Mouse (Mus musculus) ovary, adult 18-20 months (tissue): ENCODE measurements at regions not wholly inside any gene's neighbourhood (a gene's known extent, or its start where the extent isn't known, plus 50 kb on each side); places are given as distances from the start of the nearest gene placed in this dataset.

ENCODE experiments used
- DNase-seq: peaks from one replicate; pipeline ENCODE4 v3.0.0; 2022; ENCODE audit warnings: low spot score, mixed read lengths

DNA sequence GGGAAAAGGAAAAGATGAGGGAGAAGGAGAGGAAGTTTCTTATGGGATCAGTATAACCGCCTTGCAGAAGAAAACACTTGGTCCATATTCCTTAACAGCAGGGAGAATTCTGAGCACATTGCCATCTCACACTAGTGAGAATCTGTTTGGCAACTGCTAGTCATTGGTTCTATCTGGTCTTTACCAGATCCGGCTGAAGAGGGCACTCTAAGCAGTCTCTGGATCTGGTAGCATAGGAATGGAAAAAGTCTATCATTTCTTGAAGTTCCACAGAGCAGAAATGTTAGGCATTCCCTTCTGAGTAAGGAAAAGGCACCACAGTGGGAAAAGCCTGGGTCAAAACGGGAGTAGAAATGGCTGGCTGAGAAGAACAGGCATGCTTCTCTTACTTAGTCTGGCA lies 315.4 kb upstream of the Apob start:
- DNase-seq: no peak

DNA sequence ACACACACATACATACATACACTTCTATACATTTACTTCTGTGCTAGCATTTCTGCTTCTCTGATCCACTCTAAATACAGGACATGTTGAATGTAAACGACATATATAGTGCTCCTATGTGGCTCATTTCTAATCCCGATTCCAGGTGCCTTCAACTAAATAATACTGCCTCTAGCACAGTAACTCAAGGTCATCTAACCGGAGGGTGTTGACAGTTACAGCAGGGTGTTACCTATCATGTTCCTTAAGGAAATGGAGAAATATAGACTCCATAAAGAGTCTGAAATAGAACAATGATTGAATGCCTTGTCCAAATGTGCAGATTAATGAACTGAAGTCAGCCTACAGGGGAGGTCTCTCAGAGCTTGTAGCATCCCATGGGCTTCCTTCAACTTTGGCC lies 307.3 kb upstream of the Apob start:
- no peak for DNase-seq

DNA sequence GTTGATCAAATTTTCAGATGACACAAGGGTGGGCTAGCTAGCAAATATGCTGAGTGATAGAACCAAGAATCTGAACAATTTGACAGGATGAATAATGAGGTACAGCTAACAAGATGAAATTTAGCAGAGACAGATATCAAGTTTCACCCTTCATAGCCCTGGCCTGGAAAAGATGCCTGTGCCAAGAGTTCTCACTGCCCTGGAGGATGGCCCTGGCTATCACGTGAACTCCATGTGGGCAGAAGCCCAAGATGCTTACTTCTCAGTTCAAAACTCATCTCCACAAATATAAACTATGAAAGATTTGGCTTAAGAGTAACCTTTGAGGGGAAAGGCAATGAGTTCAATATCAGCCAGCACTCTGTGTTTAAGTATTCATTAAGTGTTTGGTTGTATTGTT lies 306.9 kb upstream of the Apob start:
- no peak for DNase-seq

DNA sequence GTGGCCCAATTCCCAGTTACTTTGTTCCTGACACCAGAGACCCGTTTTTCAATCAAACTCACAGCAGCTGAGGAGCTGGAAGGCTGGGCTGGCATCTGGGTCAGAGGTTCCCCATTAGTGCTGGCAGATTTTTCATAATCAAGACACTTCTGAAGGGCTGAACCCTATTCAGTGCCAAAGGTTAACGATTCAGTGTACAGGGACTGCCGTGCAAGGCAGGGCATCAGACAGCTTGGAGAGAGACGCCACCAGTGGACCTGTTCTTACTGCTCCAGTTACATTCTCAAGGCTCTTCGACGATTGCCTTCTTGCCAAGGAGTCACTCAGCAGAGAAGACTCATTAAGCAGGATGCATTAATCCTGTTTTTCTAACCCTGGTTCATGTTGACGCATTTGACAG lies 285.5 kb upstream of the Apob start:
- DNase-seq: no peak

DNA sequence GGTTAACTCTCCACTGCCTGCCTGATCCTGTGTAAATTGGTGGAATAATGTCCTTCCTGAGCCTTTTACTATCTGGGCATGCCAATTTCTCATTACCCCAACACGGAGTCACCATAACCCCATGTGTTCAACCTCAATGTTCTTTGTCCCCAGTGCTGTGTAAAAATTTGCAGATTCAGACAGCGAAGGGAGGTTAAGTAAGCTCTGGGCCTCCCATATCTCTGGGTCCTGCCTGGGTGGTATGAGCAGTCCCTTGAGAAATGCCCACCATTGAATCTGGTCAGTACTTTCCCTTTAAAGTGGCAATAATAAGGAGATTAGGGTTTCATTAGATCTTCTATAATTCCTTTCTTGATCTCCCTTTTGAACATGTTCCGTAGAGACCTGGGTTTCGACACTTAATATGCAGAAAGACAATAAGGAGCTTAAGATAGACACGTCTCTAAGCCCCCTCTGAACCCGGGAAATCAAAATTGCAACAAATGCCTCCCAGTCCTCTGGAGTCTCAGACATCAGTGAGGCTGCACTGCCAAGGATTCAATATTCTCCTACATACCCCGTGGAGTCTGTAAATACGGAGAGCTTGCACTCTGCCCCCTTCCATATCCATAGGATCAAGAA lies 279.0 kb upstream of the Apob start:
- no peak for DNase-seq

DNA sequence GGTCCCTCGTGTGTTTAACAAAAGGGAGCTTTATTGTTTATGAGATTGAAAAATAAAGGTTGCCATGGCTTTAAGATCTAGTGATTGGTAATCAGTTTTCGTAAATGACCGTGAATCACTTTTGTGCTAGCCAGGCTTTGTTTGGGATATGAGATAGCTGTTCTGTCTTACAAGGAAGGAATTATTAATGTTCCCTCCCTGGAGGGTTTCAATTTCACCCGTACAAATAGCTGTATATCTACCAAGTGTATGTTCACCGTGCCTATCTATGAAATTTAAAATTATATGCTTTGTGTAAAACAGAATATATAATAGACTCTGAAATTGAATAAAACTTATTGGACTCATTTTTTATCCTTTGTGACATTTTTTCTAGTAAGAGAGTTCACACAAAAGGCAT lies 268.3 kb upstream of the Apob start:
- DNase-seq: no peak

DNA sequence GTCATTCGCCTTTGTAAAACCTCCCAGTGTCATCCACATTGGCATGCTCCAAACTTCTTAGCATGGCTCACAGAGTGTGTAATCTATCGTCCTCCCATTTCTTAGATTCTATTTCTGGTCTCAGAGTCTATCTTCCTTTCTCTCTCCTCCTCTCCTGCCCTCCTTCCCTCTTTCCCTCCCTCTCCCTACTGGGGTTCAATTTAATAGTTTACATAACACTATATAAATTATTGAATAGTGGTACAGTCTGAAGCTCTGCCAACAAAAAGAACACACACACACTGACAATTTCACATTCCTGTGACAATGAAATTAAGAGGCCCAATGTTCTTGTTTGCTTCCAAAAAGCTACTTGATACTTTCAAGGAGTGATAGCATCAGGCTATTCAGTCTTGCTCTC lies 267.6 kb upstream of the Apob start:
- DNase-seq: no peak

DNA sequence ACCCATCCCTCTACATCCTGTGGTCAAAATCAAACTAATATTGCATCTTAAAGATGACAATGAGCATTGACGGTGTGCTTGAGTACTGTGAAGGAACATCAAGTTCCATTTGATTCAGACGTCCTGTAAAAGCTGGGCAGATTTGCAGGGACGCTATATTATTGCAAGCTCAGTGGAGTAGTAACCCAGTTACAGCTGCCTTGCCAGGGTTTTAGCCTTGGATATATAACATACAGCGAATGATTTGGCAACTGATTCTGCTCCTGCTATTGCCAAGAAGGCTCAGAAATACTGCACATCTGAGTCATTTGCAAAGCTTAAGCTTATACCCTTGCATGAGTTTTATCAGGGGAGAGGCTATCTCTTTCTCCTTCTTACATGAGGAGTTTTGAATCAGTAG lies 262.4 kb upstream of the Apob start:
- no peak for DNase-seq

DNA sequence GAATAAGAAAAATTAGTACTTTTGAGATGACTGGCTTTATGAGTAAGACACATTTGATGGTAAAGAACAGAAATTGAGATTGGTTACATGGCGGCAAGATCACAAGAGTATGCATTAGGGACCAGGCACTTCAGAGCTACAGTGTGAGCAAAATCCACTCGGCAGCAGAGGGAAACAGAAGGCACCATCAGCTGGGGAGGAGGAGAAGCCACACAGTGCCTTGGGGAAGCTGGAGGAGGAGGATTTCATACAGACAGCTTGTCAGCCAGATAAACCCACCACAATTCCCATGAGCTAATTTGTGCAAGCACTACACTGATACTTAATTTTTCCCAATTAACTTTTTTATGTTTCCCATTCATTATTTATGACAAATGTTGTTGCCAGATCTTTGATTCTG lies 258.9 kb upstream of the Apob start:
- DNase-seq: no peak

DNA sequence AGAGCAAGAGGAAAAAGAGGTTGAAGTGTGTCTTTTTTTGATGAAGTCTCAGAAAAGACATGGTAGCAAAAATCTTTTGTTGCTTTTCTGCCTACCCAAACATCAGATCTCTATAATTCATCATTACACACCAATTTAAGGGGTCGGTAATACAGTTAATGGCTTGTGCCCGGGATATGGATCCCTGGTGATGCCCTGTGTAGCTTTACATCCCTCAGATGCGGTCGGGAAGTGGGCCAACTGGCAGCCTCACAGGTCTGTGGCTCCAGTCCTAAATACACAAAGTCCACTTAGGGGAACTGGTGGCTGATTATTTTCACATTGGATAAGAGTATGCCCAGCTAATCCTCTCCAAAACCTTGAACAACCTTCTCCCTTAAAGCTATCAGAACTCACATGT lies 258.4 kb upstream of the Apob start:
- DNase-seq: no peak

DNA sequence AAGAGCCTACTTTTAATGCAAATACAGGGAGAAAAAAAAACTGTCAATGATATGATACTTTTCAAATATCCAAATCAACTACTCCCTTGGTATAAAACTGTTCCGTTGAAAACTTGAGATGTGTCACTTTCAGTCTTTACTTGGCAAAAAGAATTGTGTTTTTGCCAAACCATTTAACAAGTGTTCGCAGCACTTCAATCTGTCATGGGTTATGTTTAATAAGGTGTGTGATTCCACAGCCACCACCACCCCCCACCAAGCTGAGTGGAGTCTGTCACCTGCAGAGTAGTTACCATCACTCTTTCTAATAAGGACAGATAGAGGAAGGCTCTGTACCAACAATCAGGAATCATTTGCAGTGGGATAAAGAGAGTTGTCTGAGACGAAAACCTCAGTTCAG lies 252.5 kb upstream of the Apob start:
- DNase-seq: no peak

DNA sequence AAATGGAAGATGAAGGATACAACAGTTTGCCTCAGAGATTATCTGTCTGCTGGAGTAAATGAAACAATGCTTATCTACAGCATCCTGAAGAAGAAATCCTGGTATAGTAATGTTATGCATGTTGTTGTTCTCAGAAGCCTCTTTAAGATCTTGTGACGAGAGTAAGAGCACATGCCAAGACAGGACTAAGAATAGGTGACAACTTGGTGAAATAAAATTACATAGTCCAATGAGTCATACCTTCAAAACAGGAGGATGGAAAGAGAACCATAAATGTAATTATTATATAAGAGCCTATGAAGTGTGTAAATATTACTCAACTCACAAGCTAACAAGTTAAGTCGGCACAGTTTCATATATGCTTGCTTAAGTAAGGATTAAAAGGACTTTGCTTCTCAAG lies 239.4 kb upstream of the Apob start:
- DNase-seq: no peak

DNA sequence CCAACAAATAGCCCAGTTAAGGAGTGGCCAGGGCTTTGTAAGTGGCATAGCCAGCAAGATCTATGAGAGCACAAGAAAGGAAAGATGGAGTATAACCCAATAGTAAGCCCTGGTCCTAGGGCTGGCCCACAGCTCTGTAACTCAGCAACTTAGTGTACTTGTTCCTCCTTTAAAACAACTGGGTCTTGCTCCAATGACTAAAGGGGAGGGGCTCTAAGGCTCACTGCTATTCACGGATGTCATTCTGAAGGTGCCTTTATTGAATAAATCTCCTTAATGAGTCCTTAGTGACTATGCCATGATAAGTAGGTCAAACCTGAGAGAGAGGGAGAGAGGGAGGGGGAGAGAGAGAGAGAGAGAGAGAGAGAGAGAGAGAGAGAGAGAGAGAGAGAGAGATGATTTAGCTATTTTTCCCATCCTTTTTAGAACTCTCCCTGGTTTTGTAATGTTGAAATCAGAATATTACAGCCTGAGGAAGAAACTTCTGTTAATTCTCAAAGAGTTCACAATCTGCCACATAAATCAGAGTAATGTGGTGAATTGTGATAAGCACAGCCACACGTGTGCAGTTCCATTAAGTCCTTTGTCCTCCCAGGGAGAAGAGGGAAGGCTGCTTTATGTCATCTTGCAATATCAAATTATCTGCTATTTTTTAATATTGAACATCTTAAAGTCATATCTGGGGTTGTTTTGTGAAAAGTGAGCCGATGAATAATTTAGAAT lies 238.7 kb upstream of the Apob start:
- DNase-seq: no peak

DNA sequence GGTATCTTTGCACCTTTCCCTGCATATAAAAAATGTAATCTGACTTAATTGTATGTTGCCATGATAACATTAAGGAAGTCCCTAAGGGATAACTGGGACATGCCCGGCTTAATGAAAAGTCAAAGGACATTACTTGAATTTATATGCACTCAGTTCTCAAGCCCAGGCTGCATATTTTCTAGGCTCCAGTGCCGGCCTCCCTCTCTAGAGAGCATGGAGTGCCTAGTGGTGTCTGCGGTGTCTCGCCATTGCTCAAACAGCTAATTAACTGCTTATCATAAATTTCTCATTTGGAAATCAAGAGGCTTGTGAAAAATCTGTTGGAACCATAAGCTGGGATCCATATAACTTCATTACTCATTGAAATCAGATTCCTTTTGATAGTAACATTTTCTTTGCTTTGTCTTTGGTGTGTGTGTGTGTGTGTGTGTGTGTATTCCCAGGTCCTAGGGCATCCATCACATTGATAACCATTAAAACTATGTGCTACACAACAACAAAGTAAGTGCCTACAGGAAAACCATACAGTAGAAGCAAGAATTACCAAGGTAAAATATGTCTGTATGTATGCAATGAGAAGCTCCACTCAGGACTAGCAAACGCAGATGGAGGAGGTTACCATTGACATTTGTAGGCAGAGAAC lies 238.0 kb upstream of the Apob start:
- DNase-seq: no peak

DNA sequence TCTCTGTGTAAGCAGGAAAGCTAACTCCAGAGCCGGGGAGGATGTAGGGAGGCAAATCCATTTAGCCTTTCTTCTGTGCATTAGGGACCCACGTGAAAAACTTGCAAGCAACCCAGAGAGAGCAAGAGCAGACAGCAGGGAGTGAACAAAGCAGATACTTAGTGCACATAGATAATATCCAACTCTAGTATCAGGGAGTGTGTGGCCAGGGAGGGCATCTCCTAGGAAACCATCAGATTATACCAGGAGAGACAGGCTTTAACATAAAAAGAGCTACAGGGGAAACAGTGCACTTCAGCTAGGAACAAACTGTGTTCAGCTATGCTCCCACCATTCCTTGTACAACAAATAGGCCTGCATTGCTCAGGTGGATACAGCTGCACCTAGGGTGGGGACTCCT lies 230.7 kb upstream of the Apob start:
- no peak for DNase-seq

DNA sequence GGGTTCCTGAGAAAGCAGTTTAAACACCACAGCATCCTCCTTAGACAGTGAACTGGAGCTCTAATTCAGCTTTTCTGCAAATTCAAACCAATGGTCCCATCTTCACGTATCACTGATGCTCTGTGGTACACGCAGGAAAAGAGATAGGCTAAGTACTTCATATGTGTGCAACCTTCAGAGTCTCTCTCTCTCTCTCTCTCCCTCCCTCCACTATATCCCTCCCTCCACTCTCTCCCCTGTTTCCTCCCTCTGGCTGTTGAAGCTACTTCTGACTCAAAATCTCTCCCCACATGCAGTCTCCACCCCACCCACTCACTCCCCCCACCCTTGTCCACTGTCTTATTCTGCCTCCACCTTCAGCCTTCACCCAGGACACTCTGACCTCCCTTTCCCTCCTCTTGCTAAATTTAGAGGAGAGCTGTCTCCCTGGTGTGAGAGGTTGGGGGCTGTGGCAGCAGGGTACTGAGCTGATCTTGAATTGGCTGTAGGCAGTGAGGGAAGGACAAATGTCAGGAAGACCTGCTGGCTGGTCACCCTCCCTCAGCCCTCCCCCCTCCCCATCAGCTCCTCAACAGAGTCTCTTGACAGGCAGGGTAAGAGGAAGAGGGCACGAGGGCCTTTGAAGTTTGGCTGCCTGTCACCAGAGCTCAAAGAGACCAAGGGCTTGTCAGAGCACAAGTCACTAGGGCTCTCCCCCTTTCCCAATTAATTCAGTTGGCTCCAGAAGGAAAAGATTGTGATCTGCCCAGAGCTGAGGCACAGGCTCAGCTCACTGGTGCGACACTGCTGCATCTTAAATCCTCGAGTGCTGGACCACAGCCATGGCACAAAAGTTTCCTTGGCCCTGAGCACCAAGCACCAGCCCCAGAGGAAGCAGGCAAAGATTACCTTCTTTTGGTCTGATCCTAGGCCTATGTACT lies 227.9 kb upstream of the Apob start:
- peak; percentile 16 for DNase-seq

DNA sequence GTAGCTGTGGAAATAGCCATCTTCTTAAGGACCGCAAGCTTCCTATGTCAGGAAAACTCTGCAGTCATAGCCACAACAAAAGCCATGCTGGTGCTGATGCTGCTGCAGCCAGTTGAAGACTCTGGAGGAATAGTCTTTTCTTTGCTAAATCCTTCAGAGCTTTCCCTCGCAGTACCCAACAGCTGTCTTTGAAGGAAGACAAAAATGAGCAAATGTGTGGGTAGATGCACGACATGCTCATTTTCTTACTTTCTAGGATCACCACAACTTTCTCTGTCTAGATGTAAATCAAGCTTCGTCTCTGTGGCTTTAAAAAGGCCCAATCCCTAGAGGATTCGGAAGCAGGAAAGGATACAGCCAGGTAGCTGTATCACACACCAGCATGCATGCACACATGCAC lies 222.6 kb upstream of the Apob start:
- DNase-seq: no peak

DNA sequence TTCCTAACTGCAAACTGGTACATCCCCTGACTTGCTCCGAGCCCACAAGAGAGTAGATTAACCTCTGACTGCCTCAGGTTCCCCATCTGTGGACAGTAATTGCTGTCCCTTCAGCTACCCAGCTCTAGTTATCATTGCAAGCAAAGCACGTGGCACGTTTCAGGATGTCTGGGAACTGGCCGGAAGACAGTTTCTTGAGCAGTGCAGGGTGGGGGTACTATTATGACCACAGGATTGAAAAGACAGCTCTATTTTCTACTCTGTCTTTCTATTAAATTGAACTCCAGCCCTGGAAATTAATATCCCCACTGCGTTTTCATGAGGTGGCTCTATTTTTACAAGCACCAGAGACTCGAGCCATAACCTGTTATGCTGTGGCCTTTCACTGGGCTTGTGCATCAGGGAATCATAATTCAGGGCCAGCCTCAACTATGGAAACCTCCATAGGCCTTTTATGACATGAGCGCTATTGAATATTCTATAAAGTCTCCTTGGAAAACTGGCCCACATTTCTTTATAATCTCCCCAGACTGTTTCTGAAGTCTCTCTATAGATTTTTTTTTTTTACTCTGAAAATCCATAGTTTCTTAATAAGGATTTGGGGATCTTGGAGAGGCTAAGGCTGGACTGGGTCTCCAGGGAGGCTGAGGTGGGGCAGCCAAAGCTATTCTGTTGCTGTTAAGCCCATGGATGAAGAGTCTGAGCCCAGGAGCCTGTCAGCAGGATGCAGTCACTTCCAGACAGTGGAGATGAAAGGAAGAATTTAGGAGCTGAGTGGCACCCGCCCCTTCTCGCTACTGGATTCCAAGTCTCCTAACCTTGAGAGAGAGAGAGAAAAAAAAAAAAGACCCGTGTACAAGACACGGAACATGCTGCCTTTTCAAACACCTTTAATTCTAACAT lies 212.4 kb upstream of the Apob start:
- DNase-seq: no peak

DNA sequence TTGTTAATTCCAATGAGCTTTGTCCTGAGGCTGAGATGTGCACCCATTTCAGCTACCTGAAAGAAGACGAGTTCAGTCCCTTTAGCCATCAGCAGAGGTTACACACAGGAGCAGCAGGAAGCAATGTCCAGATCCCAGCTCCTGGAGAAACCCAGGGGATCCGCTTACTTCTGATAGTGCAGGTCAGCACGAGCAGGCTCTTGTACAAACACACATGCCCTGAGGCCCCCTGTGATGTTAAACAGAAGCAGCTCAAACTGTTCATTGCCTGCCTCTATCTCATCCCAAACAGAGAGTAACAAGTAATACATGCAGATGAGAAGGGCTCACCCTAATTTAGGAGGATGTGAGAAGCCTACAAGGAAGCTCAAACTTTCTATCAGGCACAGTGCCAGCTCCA lies 203.3 kb upstream of the Apob start:
- DNase-seq: no peak

DNA sequence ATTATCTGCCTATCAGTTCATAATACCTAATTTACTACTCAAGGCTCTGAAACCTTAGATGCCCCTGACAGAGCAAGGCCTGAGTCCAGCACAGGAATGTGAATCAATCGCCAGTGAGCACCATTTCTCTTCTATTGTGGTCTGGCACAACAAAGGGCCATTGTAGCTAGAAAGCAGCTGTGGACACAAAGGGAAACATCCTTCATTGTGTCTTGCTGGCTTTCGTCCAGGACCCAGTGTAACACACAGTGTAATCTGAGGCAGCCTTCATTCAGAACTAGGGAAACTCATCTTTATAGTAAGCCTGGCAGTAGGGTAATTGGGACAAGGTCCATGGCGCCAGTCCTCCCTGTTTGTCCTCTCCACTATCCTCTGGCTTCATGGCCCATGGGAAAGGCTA lies 201.1 kb upstream of the Apob start:
- no peak for DNase-seq

DNA sequence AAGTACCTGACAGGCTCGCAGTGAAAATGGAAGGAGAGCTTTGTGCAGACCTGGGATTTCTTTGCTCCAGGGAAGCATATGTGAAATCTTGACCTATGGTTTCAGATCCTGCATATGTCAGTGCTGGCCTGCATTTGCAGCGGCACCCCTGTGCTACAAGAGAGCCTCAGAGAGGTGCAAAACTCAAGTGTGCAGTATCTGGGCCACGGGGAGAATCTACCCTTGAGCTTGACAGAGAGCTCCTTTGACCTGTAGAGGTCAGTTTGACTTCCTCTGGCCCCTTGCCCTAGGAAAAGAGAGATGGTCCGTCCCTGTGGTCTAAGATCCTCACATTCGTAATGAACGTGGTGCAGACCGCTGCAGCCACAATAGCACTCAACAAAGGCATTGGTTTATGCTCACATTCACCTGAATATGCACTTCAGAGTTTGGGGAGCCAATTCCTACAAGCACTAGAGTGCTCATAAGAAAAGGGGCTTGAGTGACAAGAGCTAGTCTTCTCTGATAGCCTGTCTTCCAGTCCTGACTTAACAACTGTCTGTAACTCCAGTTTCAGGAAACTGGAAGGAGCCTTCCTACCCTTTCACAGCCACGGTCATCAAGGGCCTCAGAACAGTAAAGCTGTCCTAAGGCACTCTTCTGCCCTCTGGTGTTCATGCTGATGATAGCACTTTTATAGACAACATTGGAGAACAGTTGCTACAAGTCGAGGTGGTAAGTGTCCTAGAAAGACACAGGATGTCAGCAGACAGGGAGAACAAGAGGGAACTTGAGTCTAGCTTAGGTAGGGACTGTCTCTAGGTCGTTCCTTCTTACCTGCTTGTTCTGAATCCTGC lies 200.0 kb upstream of the Apob start:
- no peak for DNase-seq
